ENCODE assay signal across 26 mouse cellular contexts in the genomic region with DNA sequence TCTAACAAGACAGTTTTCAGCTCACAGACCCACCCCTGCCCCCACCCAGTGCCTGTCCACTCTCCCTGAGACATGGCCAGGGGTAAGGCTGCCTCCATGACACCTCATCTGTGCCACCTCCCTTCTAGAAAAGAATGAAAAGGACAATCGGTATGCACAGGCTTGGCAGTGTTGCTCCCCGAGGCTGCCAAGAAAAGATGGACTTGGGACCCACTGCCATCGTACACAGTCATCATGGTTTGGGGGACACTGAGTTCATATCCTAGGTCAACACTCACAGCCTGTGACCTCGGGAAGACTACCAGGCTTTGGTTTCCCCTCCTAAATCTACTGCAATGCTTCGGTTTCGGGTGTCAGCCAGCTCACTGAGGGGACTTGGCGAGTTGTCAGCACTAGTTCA. TPM values are rescaled to one million over a fixed set of nuclear protein-coding genes. Genes with fewer than 3 reads are reported as not detected.
DNase-seq lines count a peak whose midpoint lies in the region; ATAC-seq and TF ChIP-seq lines count a peak whose summit lies in the region.
"Had no signal": no experiment of that assay in that cellular context is flagged by ENCODE, and none has a peak within 500 bp of the region (broad histone marks: within the 10 kb centered on the region; RNA-seq: fewer than 3 reads in every experiment).

No protein-coding gene starts in this region.

- H3K4me2 ChIP-seq in liver, embryonic 16.5 days (ENCODE audit: low read depth, low read length), result no peak overlapping the region
- H3K4me2 ChIP-seq in liver, embryonic 12.5 days, result no peak overlapping the region
- H3K4me2 ChIP-seq: forebrain, embryonic 13.5 days; heart, embryonic 13.5 days; hindbrain, embryonic 12.5 days; intestine, embryonic 15.5 days; liver, embryonic 13.5 days; lung, embryonic 14.5 days; midbrain, embryonic 13.5 days; neural tube, embryonic 13.5 days had no signal

- H3K4me3 ChIP-seq in heart, adult 2 months, result no peak overlapping the region
- no peak overlapping the region for H3K4me3 ChIP-seq in liver, embryonic 16.5 days (ENCODE audit: low read depth, low read length)
- H3K4me3 ChIP-seq in liver, embryonic 12.5 days, result no peak overlapping the region
- H3K4me3 ChIP-seq: forebrain, embryonic 13.5 days; heart, embryonic 13.5 days; hindbrain, embryonic 12.5 days; intestine, embryonic 15.5 days; liver, embryonic 13.5 days; midbrain, embryonic 13.5 days; neural tube, embryonic 13.5 days had no signal

- no peaks in the 10 kb centered on the region for H3K27me3 ChIP-seq in heart, adult 2 months (ENCODE audit: control insufficient read depth, insufficient read depth, low read length)
- H3K27me3 ChIP-seq in liver, embryonic 16.5 days (ENCODE audit: control insufficient read depth, insufficient read depth, low read depth, low read length), result no peaks in the 10 kb centered on the region
- no peaks in the 10 kb centered on the region for H3K27me3 ChIP-seq in liver, embryonic 12.5 days (replicated peaks)
- H3K27me3 ChIP-seq: CH12.LX; forebrain, embryonic 13.5 days; heart, embryonic 13.5 days; hindbrain, embryonic 12.5 days; intestine, embryonic 15.5 days; liver, embryonic 13.5 days; neural tube, embryonic 13.5 days; Patski had no signal

- no peak overlapping the region for H3K27ac ChIP-seq in heart, adult 2 months
- no peak overlapping the region for H3K27ac ChIP-seq in liver, embryonic 16.5 days (ENCODE audit: low read length)
- H3K27ac ChIP-seq in liver, embryonic 12.5 days, result no peak overlapping the region
- H3K27ac ChIP-seq: forebrain, embryonic 13.5 days; heart, embryonic 13.5 days; hindbrain, embryonic 12.5 days; hindbrain, postnatal 0 days; intestine, embryonic 15.5 days; liver, embryonic 13.5 days; macrophage; midbrain, embryonic 13.5 days; neural tube, embryonic 13.5 days had no signal

- H3K36me3 ChIP-seq in heart, adult 2 months (ENCODE audit: control insufficient read depth, insufficient read depth, low read length), result no peaks in the 10 kb centered on the region
- no peaks in the 10 kb centered on the region for H3K36me3 ChIP-seq in liver, embryonic 16.5 days (ENCODE audit: control insufficient read depth, insufficient read depth)
- no peaks in the 10 kb centered on the region for H3K36me3 ChIP-seq in liver, embryonic 12.5 days
- H3K36me3 ChIP-seq: heart, embryonic 13.5 days; hindbrain, embryonic 12.5 days; intestine, embryonic 15.5 days; liver, embryonic 13.5 days; midbrain, embryonic 13.5 days; neural tube, embryonic 13.5 days had no signal

- no peak for TF ChIP-seq EP300 in heart, adult 2 months (IDR thresholded peaks at IDR 0.05; ENCODE audit: insufficient read depth, low read depth, low read length)

- H3K79me2 ChIP-seq in heart, adult 2 months (replicated peaks; ENCODE audit: control insufficient read depth, insufficient read depth, low read length), result no peaks in the 10 kb centered on the region

- TF ChIP-seq POLR2A in heart, adult 2 months (IDR thresholded peaks at IDR 0.05; ENCODE audit: insufficient read depth, low read depth, low read length), result no peak

- no peak overlapping the region for H3K9ac ChIP-seq in heart, adult 2 months (ENCODE audit: low read depth, low read length)
- no peak overlapping the region for H3K9ac ChIP-seq in liver, embryonic 16.5 days (ENCODE audit: low read depth, low read length)
- no peak overlapping the region for H3K9ac ChIP-seq in liver, embryonic 12.5 days
- H3K9ac ChIP-seq: forebrain, embryonic 13.5 days; heart, embryonic 13.5 days; hindbrain, embryonic 12.5 days; intestine, embryonic 15.5 days; liver, embryonic 13.5 days; lung, embryonic 14.5 days; midbrain, embryonic 13.5 days; neural tube, embryonic 13.5 days had no signal

- H3K9me3 ChIP-seq in liver, embryonic 16.5 days (replicated peaks; ENCODE audit: control insufficient read depth, low read length), result no peaks in the 10 kb centered on the region
- no peaks in the 10 kb centered on the region for H3K9me3 ChIP-seq in liver, embryonic 12.5 days (replicated peaks)
- H3K9me3 ChIP-seq: forebrain, embryonic 13.5 days; heart, embryonic 13.5 days; hindbrain, embryonic 12.5 days; intestine, embryonic 15.5 days; liver, embryonic 13.5 days; midbrain, embryonic 13.5 days; neural tube, embryonic 13.5 days had no signal

- peak; percentile 93 for DNase-seq in heart, adult 11 months
- no peak for DNase-seq in heart, adult 2 months
- peak; percentile 67 for DNase-seq in kidney, adult 18-20 months
- no peak for DNase-seq in kidney, postnatal 4 days
- peak; percentile 43 for DNase-seq in kidney, postnatal 14 days
- no peak for DNase-seq in adrenal gland, postnatal 36 days
- DNase-seq: adrenal gland, postnatal 10 days; cerebellum, adult 11 months; cerebellum, adult 9-10 months; cerebellum, postnatal 36 days; gastrocnemius, postnatal 10 days; liver, embryonic 13.5 days; lung, embryonic 14.5 days; thymus, postnatal 4 days had no signal

- peaks cover 1% of the 10 kb centered on the region; the same call in 1 of the 2 replicates for H3K4me1 ChIP-seq in heart, adult 2 months (ENCODE audit: control insufficient read depth, insufficient read depth, low read length)
- no peaks in the 10 kb centered on the region for H3K4me1 ChIP-seq in liver, embryonic 16.5 days (ENCODE audit: control insufficient read depth, low read depth, low read length)
- H3K4me1 ChIP-seq in liver, embryonic 12.5 days, result no peaks in the 10 kb centered on the region
- H3K4me1 ChIP-seq: forebrain, embryonic 13.5 days; hindbrain, embryonic 12.5 days; intestine, embryonic 15.5 days; liver, embryonic 13.5 days; midbrain, embryonic 13.5 days; neural tube, embryonic 13.5 days had no signal

- intact Hi-C loops in heart, adult 2 months (cut with DNase I), result loop anchor here (5.0 kb wide), 2 partner anchors 151 to 294 kb away; a partner anchor contains a TSS

- 62% methylated on average over 7 of the region's 7 CpGs for WGBS in heart, adult 2 months
- 55% methylated on average over 7 of the region's 7 CpGs for WGBS in liver, embryonic 16.5 days (ENCODE audit: insufficient replicate concordance)
- 61% methylated on average over 7 of the region's 7 CpGs for WGBS in liver, embryonic 12.5 days (ENCODE audit: insufficient replicate concordance)

- ATAC-seq in liver, embryonic 16.5 days (ENCODE audit: low read depth), result peak; percentile 21; the same call in 1 of the 2 replicates
- ATAC-seq in liver, embryonic 12.5 days, result no peak
- ATAC-seq: forebrain, embryonic 13.5 days; hindbrain, postnatal 0 days; intestine, embryonic 15.5 days; midbrain, embryonic 13.5 days; Patski had no signal

- TF ChIP-seq CTCF in heart, adult 2 months (IDR thresholded peaks at IDR 0.05), result no peak

RNA-seq across cellular contexts. Expression of a gene that starts 35.4 kb away (rescaled TPM):
- 10 to 100 TPM; 16.7 to 22.8 TPM for total RNA-seq in heart, adult 2 months (2021)
- 6.4 and 7.1 TPM in 2 replicates for polyA plus RNA-seq in heart, adult 2 months (2012; rRNA removed)
- 0.12 and 0.20 TPM in 2 replicates for polyA plus RNA-seq in liver, embryonic 16.5 days (2015; fragmentation: Nextera tagmentation; extraction: Ambion mirVana)
- polyA plus RNA-seq in liver, embryonic 12.5 days (2016; fragmentation: Nextera tagmentation; extraction: Ambion mirVana), result 0.23 and 0.57 TPM in 2 replicates
- total RNA-seq in adrenal gland, postnatal 36 days (2021), result 1 to 10 TPM; 1.2 to 3.8 TPM

Comparison
In these comparisons a context has a peak if more than half of its experiments do, and no peak if none do; other contexts are left out.
1. DNase-seq: peak in heart, adult 11 months (single experiment), kidney, adult 18-20 months (single experiment) and kidney, postnatal 14 days (single experiment); none in heart, adult 2 months (0 of 2), kidney, postnatal 4 days (0 of 2) and adrenal gland, postnatal 36 days (0 of 2).